Mouse (Mus musculus) cerebellum, adult 2 months (tissue): ENCODE measurements around the gene Tmem104. TPM values are rescaled to one million over a fixed set of nuclear protein-coding genes. Genes with fewer than 3 reads are reported as not detected.

Experiments
- DNase-seq, 2 experiments: peaks; one replicate each; pipeline ENCODE4 v3.0.0; 2021
- H3K27ac ChIP-seq: fragments of 200-500 bp; 2 replicates; pipeline ENCODE4 v1.5.1; 2012; ENCODE audit warnings: low read length, control low read depth, inconsistent platforms; ENCODE audit not compliant: insufficient read depth
- H3K27me3 ChIP-seq: fragments of 200-500 bp; 2 replicates; pipeline ENCODE4 v1.6.1; 2012; ENCODE audit warnings: inconsistent platforms, mild to moderate bottlenecking, low read length, moderate library complexity; ENCODE audit not compliant: control insufficient read depth, insufficient read depth
- H3K4me1 ChIP-seq: fragments of 200-500 bp; 2 replicates; pipeline ENCODE4 v1.6.1; 2011; ENCODE audit warnings: low read length; ENCODE audit not compliant: control insufficient read depth, insufficient read depth
- H3K4me3 ChIP-seq: fragments of 200-500 bp; replicated peaks from 2 replicates; pipeline ENCODE3; 2011; ENCODE audit warnings: mild to moderate bottlenecking, low read depth, low read length, control low read depth; ENCODE audit not compliant: insufficient read depth
- CTCF ChIP-seq: fragments of 200-500 bp; IDR thresholded peaks from 2 replicates; pipeline ENCODE4 v1.5.1; 2011; ENCODE audit warnings: low read depth, mild to moderate bottlenecking, control low read depth, low read length, moderate library complexity, borderline replicate concordance; ENCODE audit not compliant: insufficient read depth
- POLR2A ChIP-seq: fragments of 200-500 bp; IDR thresholded peaks from 2 replicates; pipeline ENCODE4 v1.6.1; 2011; ENCODE audit warnings: low read length, control low read depth, borderline replicate concordance; ENCODE audit not compliant: insufficient read depth
- WGBS: fragments of 180-500 bp; shearing (Covaris S2); methylation state at CpG from one replicate; pipeline ENCODE4 v1.1.7; 2018; 5-methylcytosine and 5-hydroxymethylcytosine counted together
- polyA plus RNA-seq: library from polyadenylated mRNA; depleted of rRNA; stranded (reverse); fragments of >200 nt; gene quantifications from 2 replicates; pipeline ENCODE4 v1.2.3, GENCODE M21; 2012

The Tmem104 gene
- polyA plus RNA-seq, 1 experiment = 13.3 TPM

GRCm38 (mm10) chr11:115195933-115196332 lies 8.6 kb downstream of the Tmem104 start:
- Histone ChIP-seq H3K4me3 (no peak overlapping the region), H3K27ac (no peak overlapping the region), H3K27me3 (no peaks in the 10 kb centered on the region), H3K4me1 (no peaks in the 10 kb centered on the region)
- no peak for TF ChIP-seq CTCF
- no peak for TF ChIP-seq POLR2A
- 94% methylated on average over 5 of the region's 5 CpGs for WGBS
- no peak for DNase-seq

- DNase-seq = no peak
- no peak overlapping the region for H3K4me3 ChIP-seq
- H3K4me1 ChIP-seq = peaks cover 12% of the 10 kb centered on the region
- TF ChIP-seq POLR2A = no peak
- no peak for TF ChIP-seq CTCF
- no peak overlapping the region for H3K27ac ChIP-seq
- WGBS = 75% methylated on average over 8 of the region's 8 CpGs
- H3K27me3 ChIP-seq = no peaks in the 10 kb centered on the region
Measured at GRCm38 (mm10) chr11:115197558-115197957, 10.3 kb downstream of the Tmem104 start.

GRCm38 (mm10) chr11:115198932-115199384 lies 11.7 kb downstream of the Tmem104 start:
- Histone ChIP-seq H3K4me1 (peaks cover 26% of the 10 kb centered on the region), H3K27ac (no peak overlapping the region), H3K4me3 (no peak overlapping the region), H3K27me3 (no peaks in the 10 kb centered on the region)
- no peak for TF ChIP-seq CTCF
- no peak for TF ChIP-seq POLR2A
- DNase-seq = no peak
- WGBS = 79% methylated on average over 12 of the region's 12 CpGs

GRCm38 (mm10) chr11:115200520-115200919 lies 13.2 kb downstream of the Tmem104 start:
- Histone ChIP-seq H3K27me3 (no peaks in the 10 kb centered on the region), H3K4me1 (peaks cover 42% of the 10 kb centered on the region), H3K4me3 (no peak overlapping the region), H3K27ac (no peak overlapping the region)
- 95% methylated on average over 4 of the region's 4 CpGs for WGBS
- TF ChIP-seq POLR2A (no peak), CTCF (no peak)
- DNase-seq = no peak

- 3% methylated on average over 12 of the region's 12 CpGs for WGBS
- H3K27me3 ChIP-seq = no peaks in the 10 kb centered on the region
- peaks cover 57% of the 10 kb centered on the region for H3K4me1 ChIP-seq
- H3K4me3 ChIP-seq = no peak overlapping the region
- peak overlapping the region; percentile 93 for H3K27ac ChIP-seq
- DNase-seq = peak; percentile 97
- TF ChIP-seq CTCF (peak; percentile 99), POLR2A (no peak)
Measured at GRCm38 (mm10) chr11:115202316-115202715, 15.0 kb downstream of the Tmem104 start.

- 10% methylated on average over 9 of the region's 9 CpGs for WGBS
- Histone ChIP-seq H3K27me3 (no peaks in the 10 kb centered on the region), H3K4me1 (peaks cover 62% of the 10 kb centered on the region), H3K4me3 (no peak overlapping the region), H3K27ac (peak overlapping the region; percentile 93)
- DNase-seq = peak in 1 of 2 experiments; percentile 91
- no peak for TF ChIP-seq CTCF
- peak; percentile 30; the same call in 1 of the 2 replicates for TF ChIP-seq POLR2A
Measured at GRCm38 (mm10) chr11:115202756-115203155, 15.5 kb downstream of the Tmem104 start.

GRCm38 (mm10) chr11:115208126-115208525 lies 20.8 kb downstream of the Tmem104 start:
- Histone ChIP-seq H3K27ac (peak overlapping the region; percentile 82), H3K4me1 (peaks cover 95% of the 10 kb centered on the region), H3K27me3 (no peaks in the 10 kb centered on the region), H3K4me3 (no peak overlapping the region)
- peak; percentile 71 to 73 for DNase-seq
- 20% methylated on average over 12 of the region's 12 CpGs for WGBS
- TF ChIP-seq POLR2A = no peak
- no peak for TF ChIP-seq CTCF
